Mouse (Mus musculus) heart, embryonic 10.5 days (tissue): Measurements from ENCODE around the gene Car15. TPM values are rescaled to one million over a fixed set of nuclear protein-coding genes. Genes with fewer than 3 reads are reported as not detected.

Source experiments
- DNase-seq: peaks from one replicate; pipeline ENCODE4 v3.0.0-alpha.2; 2017; ENCODE audit warnings: low spot score
- H3K27ac ChIP-seq: fragments of 300-500 bp; sonication (generic); 2 replicates; pipeline ENCODE4 v1.5.1; 2016; ENCODE audit warnings: mild to moderate bottlenecking
- H3K27me3 ChIP-seq: fragments of 300-500 bp; sonication (generic); 2 replicates; pipeline ENCODE4 v1.6.1; 2016; ENCODE audit warnings: mild to moderate bottlenecking; ENCODE audit not compliant: poor library complexity, insufficient read depth, severe bottlenecking
- H3K36me3 ChIP-seq: fragments of 300-500 bp; sonication (generic); 2 replicates; pipeline ENCODE4 v1.6.1; 2016; ENCODE audit warnings: mild to moderate bottlenecking, moderate library complexity
- H3K4me1 ChIP-seq: fragments of 300-500 bp; sonication (generic); 2 replicates; pipeline ENCODE4 v1.6.1; 2016; ENCODE audit warnings: mild to moderate bottlenecking
- H3K4me3 ChIP-seq: fragments of 300-500 bp; sonication (generic); 2 replicates; pipeline ENCODE4 v1.5.1; 2016; ENCODE audit warnings: mild to moderate bottlenecking, moderate library complexity
- H3K9me3 ChIP-seq: fragments of 300-500 bp; sonication (generic); 2 replicates; pipeline ENCODE4 v1.6.1; 2016; ENCODE audit warnings: mild to moderate bottlenecking, moderate library complexity
- WGBS: fragments of 180-500 bp; shearing (Covaris S2); methylation state at CpG from one replicate; pipeline ENCODE4 v1.1.7; 2016; 5-methylcytosine and 5-hydroxymethylcytosine counted together
- polyA plus RNA-seq: library from polyadenylated mRNA; unstranded; fragments of >200 nt; fragmentation: Nextera tagmentation; extraction: Ambion mirVana; gene quantifications from 2 replicates; pipeline ENCODE4 v1.2.1, GENCODE M21; 2016

Gene Car15
- polyA plus RNA-seq, 1 experiment from 2014 or later = 2.0 TPM

DNA sequence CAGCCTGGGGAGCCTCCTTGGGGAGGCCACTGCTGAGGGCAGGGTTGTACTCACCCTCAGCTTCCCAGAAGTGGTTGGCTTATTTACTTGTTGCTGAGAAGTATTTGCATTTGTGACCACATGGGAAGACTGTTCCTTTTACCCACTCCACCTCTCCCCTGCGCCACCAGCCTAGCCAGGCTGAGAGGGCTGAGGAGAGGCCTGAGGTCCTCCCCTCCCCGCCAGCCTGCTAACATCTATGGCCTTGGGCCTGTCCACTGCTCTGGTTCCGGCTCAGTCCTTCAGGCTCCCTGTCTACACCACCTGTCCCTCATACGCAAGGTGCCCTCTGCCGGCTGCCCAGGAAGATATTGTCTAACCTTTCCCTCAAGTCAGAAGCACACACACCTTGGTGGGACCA lies 42.5 kb downstream of the Car15 start:
- peaks cover 63% of the 10 kb centered on the region for H3K27me3 ChIP-seq
- H3K9me3 ChIP-seq = no peaks in the 10 kb centered on the region
- no peak for DNase-seq
- no peak overlapping the region for H3K4me3 ChIP-seq
- 63% methylated on average over 5 of the region's 5 CpGs for whole genome bisulfite sequencing
- H3K27ac ChIP-seq = no peak overlapping the region
- H3K36me3 ChIP-seq = peaks cover 28% of the 10 kb centered on the region
- H3K4me1 ChIP-seq = peaks cover 50% of the 10 kb centered on the region

DNA sequence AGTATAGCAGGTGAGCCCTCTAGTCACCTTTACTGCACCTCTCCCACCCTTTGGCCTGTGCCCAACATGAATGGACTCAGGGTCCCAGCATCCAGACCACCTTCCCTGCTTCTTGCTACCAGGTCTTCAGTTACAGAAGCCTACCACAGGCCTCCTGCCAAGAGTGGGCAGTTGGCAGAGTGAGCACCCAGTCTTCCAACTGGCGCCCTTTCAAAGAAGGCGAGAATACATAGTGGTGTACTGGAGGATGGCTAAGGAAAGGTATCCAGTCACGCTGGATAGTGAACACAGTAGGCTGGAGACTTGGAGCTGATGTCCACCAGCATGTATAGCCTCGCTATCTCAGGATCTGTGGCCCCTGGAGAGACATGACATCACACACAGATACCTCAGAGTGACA lies 44.1 kb downstream of the Car15 start:
- 84% methylated on average over 4 of the region's 4 CpGs for WGBS
- Histone ChIP-seq H3K27me3 (peaks cover 47% of the 10 kb centered on the region), H3K9me3 (no peaks in the 10 kb centered on the region), H3K36me3 (peaks cover 43% of the 10 kb centered on the region), H3K27ac (no peak overlapping the region), H3K4me3 (no peak overlapping the region), H3K4me1 (peaks cover 34% of the 10 kb centered on the region)
- DNase-seq = no peak

DNA sequence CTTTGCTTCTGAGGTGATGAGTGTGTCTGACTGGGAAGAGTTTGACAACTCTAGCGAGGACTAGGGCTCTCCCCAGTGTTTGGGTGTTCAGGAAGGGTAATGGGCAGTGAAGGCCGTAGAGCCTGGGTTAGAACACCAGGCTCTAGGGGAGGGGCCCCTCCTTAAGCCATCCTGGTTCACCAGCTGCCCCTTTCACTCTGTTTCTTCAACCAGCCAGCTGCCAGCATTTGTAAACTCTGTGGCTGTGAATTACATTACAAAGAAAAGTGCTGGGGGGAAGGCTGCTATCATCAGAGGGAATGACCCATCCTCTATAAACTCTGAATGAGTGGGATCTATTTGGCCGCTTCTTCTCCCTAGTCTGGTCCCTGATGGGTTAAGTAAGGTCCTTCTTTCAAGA lies 45.4 kb downstream of the Car15 start:
- H3K9me3 ChIP-seq = no peaks in the 10 kb centered on the region
- no peak overlapping the region for H3K4me3 ChIP-seq
- no peak overlapping the region for H3K27ac ChIP-seq
- peaks cover 33% of the 10 kb centered on the region for H3K27me3 ChIP-seq
- WGBS = 71% methylated on average over 3 of the region's 3 CpGs
- peaks cover 22% of the 10 kb centered on the region for H3K4me1 ChIP-seq
- peaks cover 56% of the 10 kb centered on the region for H3K36me3 ChIP-seq
- DNase-seq = no peak

DNA sequence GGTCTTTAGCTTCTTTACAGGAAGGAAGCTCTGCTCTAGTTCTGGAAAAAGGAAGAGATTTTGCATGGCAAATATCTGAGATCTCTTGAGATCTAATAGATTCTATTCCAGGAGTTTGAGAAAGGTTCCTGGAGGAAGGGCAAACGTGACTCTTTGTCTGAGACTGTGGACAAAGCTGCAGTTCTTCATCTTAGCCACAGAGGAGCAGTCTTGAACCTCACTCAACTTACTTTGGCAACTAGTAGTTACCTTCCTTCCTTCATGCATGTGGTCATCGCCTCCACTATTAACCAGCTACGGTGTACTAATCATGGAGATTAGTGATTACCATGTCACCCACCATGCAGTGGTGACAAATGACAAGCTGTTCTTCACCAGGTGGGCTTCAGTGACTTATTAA lies 52.8 kb downstream of the Car15 start:
- DNase-seq = no peak
- Histone ChIP-seq H3K27me3 (no peaks in the 10 kb centered on the region), H3K9me3 (no peaks in the 10 kb centered on the region), H3K36me3 (peaks cover 80% of the 10 kb centered on the region), H3K27ac (no peak overlapping the region), H3K4me1 (no peaks in the 10 kb centered on the region), H3K4me3 (no peak overlapping the region)
- 67% methylated on average over 3 of the region's 3 CpGs for WGBS

Other genes with a start within 250 kb of the Car15 start
- 39.1 and 44.2 TPM in 2 replicates for gene Smpd4, start 219.0 kb downstream of the Car15 start, polyA plus RNA-seq
- 4.4 and 5.8 TPM in 2 replicates for gene Ccdc74a, start 191.9 kb downstream of the Car15 start, polyA plus RNA-seq
- 45.4 and 48.0 TPM in 2 replicates for gene Med15, start 105.5 kb downstream of the Car15 start, polyA plus RNA-seq
- gene Klhl22, start 78.7 kb downstream of the Car15 start, polyA plus RNA-seq = 47.2 and 55.4 TPM in 2 replicates
- 7.0 and 12.9 TPM in 2 replicates for gene Scarf2, start 41.1 kb downstream of the Car15 start, polyA plus RNA-seq
- not detected in 2 replicates for gene B830017H08Rik, start 5.2 kb downstream of the Car15 start, polyA plus RNA-seq
- 0.22 and 0.25 TPM in 2 replicates for gene Gm20518, start 53.3 kb upstream of the Car15 start, polyA plus RNA-seq
- not detected in 2 replicates for gene Tssk1, start 55.9 kb upstream of the Car15 start, polyA plus RNA-seq
- gene Dgcr2, start 60.2 kb upstream of the Car15 start, polyA plus RNA-seq = 63.7 and 69.6 TPM in 2 replicates
- not detected in 2 replicates for gene Tssk2, start 60.3 kb upstream of the Car15 start, polyA plus RNA-seq
- 39.7 and 39.9 TPM in 2 replicates for gene Ess2, start 73.0 kb upstream of the Car15 start, polyA plus RNA-seq
- gene Gsc2, start 76.7 kb upstream of the Car15 start, polyA plus RNA-seq = 0.20 and 0.44 TPM in 2 replicates
- gene Slc25a1, start 89.9 kb upstream of the Car15 start, polyA plus RNA-seq = 46.6 and 73.7 TPM in 2 replicates
- not detected in 2 replicates for gene Vpreb2, start 142.1 kb upstream of the Car15 start, polyA plus RNA-seq
- 73.8 and 97.3 TPM in 2 replicates for gene Dgcr6, start 214.5 kb upstream of the Car15 start, polyA plus RNA-seq